Mouse (Mus musculus) embryo, embryonic 11 days (tissue): Measurements from ENCODE around the gene Ppp1r9a.

ENCODE experiments used
- DNase-seq: peaks from one replicate; pipeline ENCODE4 v3.0.0-alpha.2; 2015

The Ppp1r9a gene

DNA sequence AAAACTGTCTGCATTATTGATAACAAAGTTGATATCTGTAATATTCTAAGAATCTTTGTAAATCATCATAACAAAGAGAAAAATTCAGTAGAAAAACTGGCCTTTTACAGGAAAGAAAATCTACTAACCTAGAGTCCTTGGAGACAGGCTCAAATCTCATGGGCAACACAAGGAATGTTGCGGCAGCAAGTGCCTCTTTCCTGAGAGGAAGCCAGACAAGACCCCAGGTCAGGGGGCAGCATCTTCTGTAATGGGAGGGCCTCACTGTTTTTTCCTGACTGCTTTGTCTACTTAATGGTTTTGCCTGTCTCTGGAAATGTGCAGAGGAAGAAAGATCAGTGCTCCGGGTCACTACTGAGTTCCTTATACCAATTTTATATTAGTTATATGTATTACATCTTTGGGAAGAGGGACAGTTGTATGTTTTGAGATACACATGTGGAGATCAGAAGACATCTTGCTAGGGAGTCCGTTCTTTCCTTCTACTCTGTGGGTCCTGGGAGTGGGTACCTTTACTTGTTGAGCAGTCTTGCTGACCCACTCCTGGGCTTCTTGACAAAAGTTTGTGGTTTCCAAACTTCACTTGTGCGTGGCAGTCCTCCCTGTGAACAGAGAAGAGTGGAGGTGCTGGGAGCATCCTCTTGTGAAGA lies 151.9 kb downstream of the Ppp1r9a start:
- DNase-seq = peak; percentile 38

DNA sequence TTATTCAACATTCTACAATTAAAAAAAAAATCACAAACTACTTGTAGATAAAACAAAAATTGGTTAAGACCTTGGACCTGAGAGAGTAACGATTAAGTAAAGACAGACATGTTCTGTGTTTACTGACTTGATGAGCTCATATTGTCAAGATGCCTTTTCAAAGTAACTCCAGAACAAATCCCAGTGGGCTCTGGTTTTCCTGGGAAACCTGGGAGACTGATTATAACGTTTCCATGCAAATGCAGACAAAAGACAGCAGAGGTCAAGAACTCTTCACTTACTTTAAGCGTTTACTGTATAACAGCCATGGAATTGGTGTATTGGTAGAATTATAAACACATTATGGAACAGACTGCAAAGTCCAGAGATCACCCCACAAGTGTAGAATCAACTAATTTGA lies 172.0 kb downstream of the Ppp1r9a start:
- DNase-seq = no peak

DNA sequence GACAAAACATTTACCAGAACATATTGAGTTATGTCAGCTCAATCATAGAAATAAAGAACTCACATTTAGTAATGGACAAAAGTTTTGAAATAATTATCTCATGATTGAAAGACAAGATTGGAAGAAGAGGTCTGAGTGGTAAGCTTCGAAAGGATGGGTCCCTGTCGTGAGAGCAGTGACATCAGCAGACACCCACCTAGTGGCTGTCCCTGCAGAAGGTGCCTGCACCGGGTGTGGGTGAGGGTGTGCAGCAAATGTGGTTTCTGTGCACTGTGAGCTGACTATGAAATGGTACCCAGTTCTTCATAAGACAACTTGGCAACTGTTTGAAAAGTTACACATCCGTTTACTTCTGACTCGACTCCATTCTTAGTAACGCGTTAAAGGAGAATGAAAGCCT lies 173.0 kb downstream of the Ppp1r9a start:
- DNase-seq = no peak

DNA sequence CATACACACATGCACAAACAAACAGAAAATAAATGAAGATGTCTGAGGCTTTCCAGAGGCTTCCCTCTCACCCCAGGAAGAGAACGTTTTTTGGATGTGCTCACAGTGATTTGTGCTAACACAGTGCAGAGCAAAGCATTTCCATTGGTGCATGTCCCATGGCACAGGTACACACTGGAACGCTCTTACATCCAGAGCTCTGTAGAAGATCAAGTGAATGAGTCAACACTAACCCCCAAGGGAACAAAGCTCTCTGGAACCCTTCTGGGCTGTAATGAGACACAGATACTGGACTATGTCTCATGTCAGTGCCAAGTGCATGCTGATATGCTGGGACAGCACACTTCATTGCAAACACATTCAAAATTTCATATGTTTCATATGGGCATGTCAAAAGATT lies 175.3 kb downstream of the Ppp1r9a start:
- DNase-seq = peak; percentile 19

DNA sequence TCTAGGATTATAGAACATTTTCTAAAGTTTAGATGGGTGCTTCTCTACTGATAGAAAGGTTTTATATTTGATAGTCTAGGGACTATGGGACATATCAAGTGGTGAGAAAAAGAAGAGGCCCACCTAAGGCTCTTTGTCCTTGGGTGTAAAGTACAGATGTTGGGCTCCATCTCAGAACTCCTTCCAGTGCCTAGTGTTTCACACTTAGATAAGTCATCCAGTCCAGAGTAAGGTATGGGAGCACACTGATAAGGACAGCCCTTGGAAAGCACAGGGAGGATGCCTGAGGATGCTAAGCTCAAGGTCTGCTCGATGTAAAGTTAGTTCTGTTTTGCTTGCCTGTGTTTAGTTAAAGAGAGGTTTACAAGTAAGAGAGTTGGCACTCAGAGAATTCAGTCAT lies 176.4 kb downstream of the Ppp1r9a start:
- no peak for DNase-seq

DNA sequence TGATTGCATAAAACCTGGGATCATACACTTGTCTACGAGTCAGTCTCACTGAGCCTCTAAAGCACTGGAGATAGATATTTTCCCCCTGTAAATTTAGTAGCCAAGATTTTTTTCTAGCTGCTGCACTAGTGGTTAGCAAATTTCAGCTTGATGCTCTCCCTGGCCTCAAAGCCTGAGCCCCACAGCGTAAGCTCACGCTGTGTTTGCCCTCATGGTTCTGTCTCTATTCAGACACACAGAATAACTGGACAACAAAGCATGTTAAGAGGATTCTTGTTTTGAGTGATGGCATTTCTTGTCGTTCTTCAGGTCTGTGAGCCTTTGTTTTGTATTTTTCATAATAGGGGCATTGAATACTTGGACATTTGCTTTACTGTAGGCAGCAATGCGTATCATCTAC lies 177.4 kb downstream of the Ppp1r9a start:
- DNase-seq = peak; percentile 24

DNA sequence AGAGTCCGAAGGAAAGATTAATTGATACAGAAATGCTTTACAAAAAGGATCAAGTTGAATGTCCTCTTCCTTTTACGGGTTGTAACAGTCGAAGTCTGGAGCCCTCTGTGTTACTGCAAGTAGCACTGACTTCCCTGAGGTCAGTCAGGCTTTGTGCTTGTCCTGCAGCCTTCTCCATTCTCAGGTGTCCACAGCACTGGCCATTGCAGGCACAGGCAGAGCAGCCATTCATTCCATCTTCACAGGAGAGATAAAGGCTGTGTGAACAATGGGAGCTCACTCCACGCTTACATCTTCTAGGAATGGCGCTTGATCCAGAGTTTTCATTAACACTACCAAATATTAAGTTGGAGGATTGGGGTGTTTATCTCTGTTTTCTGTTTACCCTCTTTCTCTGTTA lies 177.8 kb downstream of the Ppp1r9a start:
- no peak for DNase-seq

DNA sequence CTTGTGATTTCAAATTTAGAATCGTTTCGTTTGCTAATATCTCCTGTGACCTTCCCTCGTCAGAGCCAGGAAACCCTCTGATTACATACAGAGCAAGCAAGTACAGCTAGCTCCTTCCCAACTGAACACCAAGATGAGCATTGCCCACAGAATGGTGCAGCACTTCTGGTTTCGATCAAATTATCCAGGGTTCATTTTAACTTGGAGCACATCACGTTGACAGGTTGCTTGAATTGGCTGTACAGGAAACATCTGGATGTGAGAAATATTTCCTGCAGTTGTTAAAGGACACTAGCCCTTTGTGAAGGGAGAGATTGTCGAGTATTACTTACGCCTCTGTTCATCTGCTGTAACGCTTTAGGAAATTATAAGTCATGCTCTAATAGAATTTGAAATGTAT lies 178.4 kb downstream of the Ppp1r9a start:
- peak; percentile 63 for DNase-seq

DNA sequence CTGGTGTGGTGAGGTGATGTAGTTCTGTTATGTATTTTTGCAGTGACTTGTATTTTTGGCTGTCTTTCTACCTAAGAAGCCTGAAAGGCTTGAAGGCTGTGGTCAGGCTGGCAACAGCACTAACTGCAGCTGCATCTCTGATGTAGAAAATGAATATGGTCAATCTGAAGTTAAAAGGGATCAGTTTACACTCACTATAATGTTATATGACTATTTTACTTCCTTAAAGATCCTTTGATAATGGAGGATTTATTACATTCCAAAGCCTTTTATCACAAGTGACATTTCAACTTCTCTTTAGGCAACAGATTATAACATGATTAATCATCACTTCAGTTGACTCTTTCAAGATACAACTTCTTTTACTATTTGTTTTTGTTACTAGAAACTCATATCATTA lies 179.4 kb downstream of the Ppp1r9a start:
- DNase-seq = no peak

DNA sequence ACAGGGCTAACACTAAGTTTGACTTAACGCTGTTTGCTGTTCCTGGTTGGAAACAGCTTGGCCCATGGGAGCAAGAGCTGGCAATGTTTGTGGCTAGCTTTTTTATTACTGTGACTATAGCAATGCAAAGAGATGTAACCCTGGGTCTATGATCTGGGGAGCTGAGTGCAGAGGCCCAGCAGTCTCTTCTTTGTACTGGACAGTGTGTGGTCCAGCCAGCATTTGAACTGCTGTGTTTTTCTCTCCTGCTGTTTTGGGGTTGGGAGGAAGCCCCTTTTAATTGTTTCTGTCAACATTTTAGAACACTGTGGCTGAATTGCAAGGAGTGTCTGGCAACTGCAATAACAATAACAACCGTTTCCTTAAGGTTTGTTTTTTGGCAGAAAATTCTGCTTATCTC lies 180.0 kb downstream of the Ppp1r9a start:
- no peak for DNase-seq

DNA sequence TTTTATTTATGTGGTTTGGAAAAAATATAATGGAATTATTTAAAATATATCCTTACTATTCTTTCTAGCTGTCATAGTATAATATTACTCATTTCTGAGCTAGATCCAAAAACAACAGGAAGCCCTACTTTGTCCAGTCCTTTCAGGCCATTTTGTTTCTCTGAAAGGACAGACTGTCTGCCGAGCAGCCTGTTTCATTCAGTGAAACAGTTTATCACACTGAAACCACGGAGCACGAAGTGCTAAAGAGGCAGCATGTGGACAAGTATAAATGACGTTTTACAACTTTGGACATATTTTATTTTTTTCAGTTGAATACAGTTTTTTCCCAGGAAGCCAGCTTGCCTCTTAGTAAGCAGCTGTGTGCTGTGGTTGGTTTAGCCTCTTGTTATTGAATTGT lies 181.2 kb downstream of the Ppp1r9a start:
- peak; percentile 35 for DNase-seq

DNA sequence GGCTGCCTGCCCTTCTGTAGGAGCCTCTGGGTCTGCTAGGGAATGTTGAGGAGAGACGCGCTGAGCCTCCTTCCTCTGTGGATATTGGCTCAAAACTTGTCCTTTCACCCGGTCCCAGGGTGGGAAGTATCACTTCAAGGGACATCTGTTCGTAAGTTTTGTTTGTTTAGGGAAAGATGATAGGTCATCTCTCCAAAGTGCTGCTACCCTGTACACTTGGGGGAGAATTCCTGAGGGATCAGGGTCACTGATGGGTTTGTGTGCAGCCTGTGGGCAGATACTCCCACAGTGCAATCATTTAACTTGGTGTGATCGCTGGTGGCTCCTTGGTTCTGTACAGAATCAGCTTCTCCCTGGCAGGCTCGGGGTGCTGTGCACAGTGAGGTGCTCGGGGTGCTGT lies 189.2 kb downstream of the Ppp1r9a start:
- no peak for DNase-seq

DNA sequence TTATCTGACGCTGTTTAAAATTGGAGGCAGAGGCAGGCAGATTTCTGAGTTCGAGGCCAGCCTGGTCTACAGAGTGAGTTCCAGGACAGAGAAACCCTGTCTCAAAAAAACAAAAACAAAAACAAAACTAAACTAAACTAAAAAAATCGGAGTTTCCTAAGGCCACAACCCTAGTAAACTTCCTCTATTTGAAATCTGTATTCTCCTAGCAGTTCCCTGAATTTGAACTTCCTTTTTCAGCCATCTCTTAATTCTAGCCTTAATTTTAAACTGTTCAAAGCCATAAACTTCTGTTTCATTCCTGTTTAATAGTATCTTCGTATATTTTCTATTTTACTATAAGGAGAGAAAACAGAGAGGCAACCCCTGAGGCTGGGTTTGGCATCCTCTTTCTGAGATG lies 190.1 kb downstream of the Ppp1r9a start:
- DNase-seq = no peak

DNA sequence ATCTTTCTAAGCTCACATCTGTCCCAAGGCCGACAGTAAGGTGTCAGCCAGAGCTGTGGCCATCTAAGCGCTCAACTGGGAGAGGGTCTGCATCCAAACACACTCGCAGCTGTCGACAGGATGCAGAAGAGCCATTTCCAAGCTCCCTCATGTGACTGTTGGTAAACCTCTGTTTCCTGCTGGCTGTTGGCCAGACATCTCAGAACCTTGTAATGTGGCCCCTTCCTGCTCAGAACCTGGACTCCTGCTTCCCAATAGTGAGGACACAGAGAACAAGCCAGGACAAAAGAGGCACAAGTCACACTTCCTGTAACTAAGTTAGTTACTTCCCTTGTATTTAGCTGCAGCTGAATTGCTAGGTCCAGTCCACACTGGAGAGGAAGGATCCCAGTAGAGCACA lies 190.8 kb downstream of the Ppp1r9a start:
- DNase-seq = no peak

DNA sequence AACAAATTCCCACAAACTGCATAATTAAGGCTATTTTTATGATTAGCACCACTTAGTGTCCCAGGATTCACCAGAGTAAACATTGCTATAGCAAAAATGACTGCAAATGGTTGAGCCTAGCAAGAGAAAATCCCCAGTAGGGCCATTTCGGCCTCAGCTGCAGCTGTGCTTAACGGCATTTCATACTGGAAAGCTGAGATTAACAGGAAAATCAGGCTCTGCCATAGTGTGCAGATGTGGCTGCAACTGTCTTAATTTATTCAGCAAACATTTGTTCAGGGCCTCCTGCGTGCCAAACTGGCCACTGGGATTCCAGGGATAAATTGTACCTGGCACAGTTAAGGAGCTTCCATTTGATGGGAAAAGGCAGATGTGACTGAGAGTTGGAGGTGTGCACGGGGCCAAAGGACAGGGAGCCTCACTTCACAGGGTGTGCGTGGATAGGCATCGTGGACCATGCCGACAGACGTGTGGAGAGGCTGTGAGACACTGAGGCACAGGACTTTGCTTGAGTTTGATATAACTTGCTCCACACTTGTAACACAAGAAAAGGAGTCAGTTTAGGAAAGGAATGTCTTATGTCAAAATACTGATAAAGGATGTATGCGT lies 192.8 kb downstream of the Ppp1r9a start:
- DNase-seq = no peak

DNA sequence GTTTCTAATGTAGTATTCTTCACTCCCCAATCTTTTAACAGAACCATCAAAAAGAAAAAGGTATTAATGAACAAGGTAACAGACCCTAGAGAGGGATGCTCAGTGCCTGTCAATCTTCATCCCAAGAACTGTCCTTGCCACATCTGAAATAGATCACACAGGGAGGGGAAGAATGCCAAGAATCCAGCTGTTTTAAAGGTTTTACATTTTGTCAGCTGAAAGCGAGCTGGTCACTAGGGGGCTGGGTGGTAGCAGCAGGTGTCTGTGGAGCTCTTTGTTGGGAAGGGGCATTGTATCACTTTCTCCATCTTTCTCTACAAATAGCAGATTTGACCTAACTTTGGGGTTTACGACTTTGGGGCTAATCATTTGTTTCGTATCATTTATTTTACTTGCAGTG lies 194.6 kb downstream of the Ppp1r9a start:
- no peak for DNase-seq

DNA sequence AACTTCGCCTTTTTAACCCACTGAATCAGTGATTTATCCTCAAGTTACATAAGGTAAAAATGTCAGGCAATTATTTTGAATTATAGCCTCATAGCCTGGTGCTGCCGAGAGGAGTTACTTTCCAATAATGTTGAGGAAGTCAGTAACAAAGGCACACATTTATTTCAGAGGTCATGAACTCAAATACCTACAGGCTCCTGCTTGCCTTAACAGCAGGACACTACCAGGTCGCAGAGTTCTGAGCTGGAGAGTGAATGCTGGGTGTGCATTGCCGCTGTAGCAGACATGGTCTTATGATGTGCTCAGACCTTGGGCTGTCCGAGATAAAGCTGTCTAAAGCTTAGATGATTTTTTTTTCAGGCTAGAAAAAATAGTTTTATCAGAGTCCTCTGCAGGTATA lies 196.6 kb downstream of the Ppp1r9a start:
- peak; percentile 57 for DNase-seq

DNA sequence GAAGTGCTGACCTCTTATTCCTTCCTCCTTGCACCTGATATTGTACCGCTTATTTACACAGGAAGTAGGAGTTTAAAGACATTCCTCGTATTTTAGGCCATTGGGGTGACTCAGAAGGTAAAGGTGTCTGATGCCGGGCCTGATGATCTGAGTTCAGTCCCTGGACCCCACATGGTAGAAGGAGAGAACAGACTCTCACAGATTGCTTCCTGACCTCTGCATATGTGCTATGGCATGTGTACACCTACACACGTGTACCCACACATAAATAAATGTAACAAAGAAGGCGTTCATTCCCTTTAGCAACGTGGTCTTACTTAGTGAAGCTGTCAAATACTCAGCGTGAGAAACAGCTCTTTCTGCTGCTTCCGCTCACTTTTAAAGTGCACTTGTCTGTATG lies 197.1 kb downstream of the Ppp1r9a start:
- no peak for DNase-seq

DNA sequence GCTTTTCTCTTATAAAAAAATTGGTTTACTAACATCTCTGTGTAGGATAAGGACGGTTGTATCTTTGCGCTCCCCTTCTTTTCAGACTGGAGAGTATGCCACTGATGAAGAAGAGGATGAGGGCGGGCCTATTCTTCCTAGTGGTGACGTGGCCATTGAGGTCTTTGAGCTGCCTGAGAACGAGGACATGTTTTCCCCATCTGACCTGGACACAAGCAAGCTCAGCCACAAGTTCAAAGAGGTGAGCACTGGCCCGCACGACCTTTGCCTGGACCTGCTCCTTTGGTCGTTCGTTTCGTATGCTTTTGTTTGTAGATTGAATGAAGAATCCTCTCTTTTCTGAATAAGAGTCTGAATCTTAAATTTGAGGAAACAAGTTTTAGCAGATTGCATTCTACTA lies 197.6 kb downstream of the Ppp1r9a start:
- no peak for DNase-seq

DNA sequence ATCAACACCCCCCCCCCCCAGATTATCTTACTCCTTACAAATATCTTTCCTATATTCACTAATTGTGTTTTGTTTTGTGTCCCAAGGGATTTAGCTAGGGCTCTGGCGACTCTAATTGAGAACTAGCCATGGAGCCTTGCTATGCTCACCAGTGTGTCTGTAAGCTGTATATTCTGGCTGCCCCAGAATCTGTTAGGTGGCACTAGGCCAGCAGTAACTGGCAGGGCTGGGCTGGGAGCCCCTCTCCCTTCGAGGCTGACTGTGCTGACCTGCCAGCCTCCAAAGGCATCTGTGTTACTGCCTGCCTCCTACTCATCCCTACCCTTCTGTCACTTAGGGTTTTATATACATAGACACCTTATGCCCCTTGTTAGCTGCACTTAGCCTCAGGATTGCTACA lies 200.0 kb downstream of the Ppp1r9a start:
- no peak for DNase-seq

DNA sequence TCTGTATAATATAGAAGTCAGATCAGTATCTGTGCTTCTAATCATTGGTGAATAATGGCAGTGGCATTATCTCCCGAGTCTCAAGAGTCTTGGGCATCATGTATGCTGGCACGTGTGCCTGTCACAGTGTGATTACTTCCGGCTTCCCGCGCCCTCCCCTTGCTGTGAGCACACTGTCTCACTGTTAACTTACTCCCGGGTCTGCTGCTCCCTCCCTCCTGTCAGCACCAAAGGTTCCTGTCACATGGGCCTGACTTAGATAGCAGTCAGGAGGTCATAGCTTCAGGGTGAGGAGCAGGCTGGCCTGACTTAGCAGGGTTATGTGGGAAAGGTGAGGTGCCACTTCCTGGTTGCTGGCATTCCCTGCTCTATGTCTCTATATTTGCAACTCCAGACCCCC lies 201.1 kb downstream of the Ppp1r9a start:
- no peak for DNase-seq

DNA sequence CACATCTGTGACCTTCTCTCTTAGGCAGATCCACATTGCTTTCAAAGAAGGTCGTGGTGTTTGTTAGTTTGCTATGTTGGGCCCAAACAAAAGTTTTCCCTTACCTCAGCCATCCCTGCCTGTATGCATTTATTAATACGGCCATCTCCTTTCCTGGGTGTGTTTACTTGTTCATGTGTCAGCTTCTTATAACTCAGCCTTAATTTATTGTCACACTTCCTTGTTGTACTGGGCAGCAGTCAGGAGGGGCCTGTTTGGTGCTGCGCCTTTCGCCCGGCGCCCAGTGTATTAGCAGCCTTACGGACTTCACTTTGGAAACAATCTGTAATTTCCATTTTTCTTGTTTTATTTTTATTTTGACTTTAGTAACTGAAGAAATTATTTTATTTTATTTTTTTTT lies 201.5 kb downstream of the Ppp1r9a start:
- DNase-seq = no peak

DNA sequence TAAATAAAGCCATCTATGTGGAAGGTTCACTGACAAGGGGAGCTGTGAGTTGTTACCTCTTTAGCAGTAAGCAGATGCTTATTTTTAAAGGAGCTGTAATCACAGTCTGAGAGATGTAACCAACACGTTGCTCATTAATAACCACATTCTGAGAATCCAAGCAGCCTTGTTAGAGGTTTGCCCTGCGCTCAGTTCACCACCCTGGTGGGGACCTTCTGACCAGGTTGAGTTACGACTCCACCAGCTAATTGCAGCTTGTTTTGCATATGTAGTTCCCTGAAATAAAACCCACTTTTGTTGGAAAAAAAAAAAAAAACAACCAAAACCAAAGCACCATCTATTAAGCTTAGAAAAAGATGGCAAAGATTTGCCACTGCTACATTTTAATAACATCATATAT lies 205.8 kb downstream of the Ppp1r9a start:
- DNase-seq = no peak

DNA sequence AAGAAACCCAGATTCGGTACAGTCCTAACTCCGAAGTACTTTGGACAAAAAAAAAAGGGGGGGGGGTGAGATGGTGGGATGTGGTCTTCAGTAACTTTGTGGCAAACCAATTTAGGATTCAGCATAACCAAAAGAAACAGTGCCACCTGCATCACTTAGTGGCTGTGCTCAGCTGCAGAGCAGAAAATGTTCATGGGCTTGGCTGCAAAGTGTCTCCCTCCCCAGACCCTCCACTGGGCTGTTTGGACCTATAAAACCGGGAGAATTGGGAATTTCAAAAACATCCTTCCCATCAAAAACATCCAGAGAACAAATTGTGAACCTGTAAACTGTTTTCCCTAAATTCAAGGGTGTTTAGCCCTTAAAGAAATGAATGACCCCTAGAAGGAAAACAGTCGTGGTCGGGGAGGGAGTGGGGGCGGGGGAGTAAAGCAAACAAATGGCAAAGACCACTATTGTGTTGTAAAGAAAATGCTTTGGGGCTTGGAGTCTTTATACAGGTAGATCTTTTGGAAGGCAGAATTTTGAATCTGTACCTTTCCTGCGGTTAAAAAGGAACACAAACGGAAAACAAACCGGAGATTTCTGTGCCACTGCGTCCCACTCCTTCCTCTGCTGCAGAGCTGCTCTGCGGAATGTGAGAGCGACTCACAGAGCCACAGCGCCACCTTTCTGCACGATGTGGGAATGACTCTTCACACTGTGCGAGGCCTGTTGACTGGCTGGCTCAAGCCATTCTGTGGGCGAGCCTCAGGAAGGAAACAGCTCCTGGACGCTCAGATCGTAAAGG lies 207.4 kb downstream of the Ppp1r9a start:
- DNase-seq = peak; percentile 93

DNA sequence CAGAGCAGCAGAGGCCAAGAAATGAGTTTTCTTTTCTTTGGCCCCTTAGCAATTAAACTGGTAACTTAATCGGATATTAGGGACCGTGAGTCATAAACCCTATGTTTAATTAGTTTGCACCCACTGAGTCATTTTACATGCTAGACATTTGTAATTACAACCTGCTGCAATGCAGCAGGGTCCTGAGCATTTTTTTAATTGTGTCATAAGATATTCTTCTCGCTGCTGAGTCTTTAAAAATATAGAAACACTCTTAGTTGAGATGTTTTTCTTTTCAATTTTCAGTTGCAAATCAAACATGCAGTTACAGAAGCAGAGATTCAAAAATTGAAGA lies 208.0 kb downstream of the Ppp1r9a start:
- no peak for DNase-seq
